Mouse (Mus musculus): ENCODE data around the gene Fgf12.

DNA sequence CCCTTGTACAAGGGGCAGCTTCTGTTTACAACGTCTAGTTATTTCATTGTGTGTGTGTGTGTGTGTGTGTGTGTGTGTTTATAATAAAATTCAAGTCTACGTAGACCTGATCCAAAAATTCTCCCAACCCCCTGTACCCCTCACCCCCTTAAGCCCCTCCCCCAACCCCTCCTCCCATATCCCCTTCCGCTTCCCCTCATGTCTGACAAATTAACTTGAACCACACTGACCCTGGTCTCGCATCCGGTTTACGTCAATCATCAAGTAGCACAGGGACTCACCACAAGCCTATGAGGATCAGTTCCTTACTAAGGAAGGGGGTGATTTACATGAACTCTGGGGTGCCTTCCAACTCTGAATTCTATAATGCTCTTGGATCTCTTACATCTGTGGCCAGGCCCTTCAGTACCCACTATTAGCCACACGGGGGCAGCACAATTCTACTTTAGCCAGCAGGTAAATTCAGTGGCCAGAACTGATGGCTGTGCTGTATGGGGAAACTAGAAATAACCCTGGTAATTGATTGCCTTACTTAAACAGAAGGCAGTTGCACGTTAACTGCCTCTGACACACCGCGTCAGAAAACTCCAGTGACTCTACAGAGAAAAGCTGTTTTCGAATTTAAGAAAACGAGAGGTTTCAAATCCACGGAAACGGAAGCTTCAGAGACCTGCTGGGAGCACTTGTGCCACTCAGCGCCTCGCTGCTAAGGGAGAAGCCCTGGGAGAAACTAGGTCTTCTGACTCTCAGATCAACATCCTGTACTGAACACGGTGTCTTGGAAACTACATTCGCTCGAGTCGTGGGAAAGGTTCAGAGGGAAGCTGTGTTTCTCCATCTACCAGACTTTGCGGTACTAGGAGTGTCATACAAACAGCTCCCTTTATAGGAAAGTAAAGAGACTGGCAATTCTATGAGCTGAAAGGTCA lies 235.0 kb downstream of the Fgf12 start:
- TF ChIP-seq TAL1 (conservative IDR thresholded peaks at IDR 0.05; ENCODE audit: low read depth, low read length) (no peak), CTCF (IDR thresholded peaks at IDR 0.05; ENCODE audit: low read depth, low read length) (peak; percentile 84), GATA1 (IDR thresholded peaks at IDR 0.05; ENCODE audit: borderline replicate concordance, low read length) (no peak), GATA2 (IDR thresholded peaks at IDR 0.05; ENCODE audit: borderline replicate concordance, low read depth, low read length) (no peak)

All from G1E (cell line).